Mouse (Mus musculus) heart, embryonic 12.5 days (tissue): ENCODE results near the gene Slc35g1. TPM values are rescaled to one million over a fixed set of nuclear protein-coding genes. Genes with fewer than 3 reads are reported as not detected.
A peak's percentile ranks its signal among the peaks of the same experiment; 100 is the strongest.

ENCODE experiments used
- ATAC-seq: fragments of 200-750 bp; cut with Nextera tagmentation; 2 replicates; pipeline ENCODE4 v1.8.0; 2017; ENCODE audit warnings: moderate TSS enrichment, moderate library complexity; ENCODE audit not compliant: insufficient number of reproducible peaks, low FRiP score
- H3K27ac ChIP-seq: fragments of 300-500 bp; sonication (generic); 2 replicates; pipeline ENCODE4 v1.5.1; 2016; ENCODE audit warnings: mild to moderate bottlenecking, moderate library complexity; ENCODE audit not compliant: poor library complexity, severe bottlenecking
- H3K27me3 ChIP-seq: fragments of 300-500 bp; sonication (generic); replicated peaks from 2 replicates; pipeline ENCODE4 v1.6.1; 2016; ENCODE audit warnings: mild to moderate bottlenecking, moderate library complexity
- H3K36me3 ChIP-seq: fragments of 300-500 bp; sonication (generic); 2 replicates; pipeline ENCODE4 v1.6.1; 2016; ENCODE audit warnings: mild to moderate bottlenecking, moderate library complexity
- H3K4me1 ChIP-seq: fragments of 300-500 bp; sonication (generic); replicated peaks from 2 replicates; pipeline ENCODE4 v1.6.1; 2016; ENCODE audit warnings: mild to moderate bottlenecking
- H3K4me2 ChIP-seq: fragments of 300-500 bp; sonication (generic); 2 replicates; pipeline ENCODE4 v1.6.1; 2016; ENCODE audit warnings: mild to moderate bottlenecking, moderate library complexity
- H3K4me3 ChIP-seq: fragments of 300-500 bp; sonication (generic); 2 replicates; pipeline ENCODE4 v1.5.1; 2016; ENCODE audit warnings: mild to moderate bottlenecking
- H3K9ac ChIP-seq: fragments of 300-500 bp; sonication (generic); 2 replicates; pipeline ENCODE4 v1.6.1; 2016; ENCODE audit warnings: mild to moderate bottlenecking, moderate library complexity
- H3K9me3 ChIP-seq: fragments of 300-500 bp; sonication (generic); replicated peaks from 2 replicates; pipeline ENCODE4 v1.6.1; 2016; ENCODE audit warnings: mild to moderate bottlenecking, moderate library complexity
- WGBS: fragments of 180-500 bp; shearing (Covaris S2); methylation state at CpG from one replicate; pipeline ENCODE4 v1.1.7; 2016; 5-methylcytosine and 5-hydroxymethylcytosine counted together
- polyA plus RNA-seq: library from polyadenylated mRNA; unstranded; fragments of >200 nt; fragmentation: Nextera tagmentation; extraction: Ambion mirVana; gene quantifications from 2 replicates; pipeline ENCODE4 v1.2.1, GENCODE M21; 2016

Gene Slc35g1
- 3.6 and 4.0 TPM in 2 replicates for polyA plus RNA-seq

DNA sequence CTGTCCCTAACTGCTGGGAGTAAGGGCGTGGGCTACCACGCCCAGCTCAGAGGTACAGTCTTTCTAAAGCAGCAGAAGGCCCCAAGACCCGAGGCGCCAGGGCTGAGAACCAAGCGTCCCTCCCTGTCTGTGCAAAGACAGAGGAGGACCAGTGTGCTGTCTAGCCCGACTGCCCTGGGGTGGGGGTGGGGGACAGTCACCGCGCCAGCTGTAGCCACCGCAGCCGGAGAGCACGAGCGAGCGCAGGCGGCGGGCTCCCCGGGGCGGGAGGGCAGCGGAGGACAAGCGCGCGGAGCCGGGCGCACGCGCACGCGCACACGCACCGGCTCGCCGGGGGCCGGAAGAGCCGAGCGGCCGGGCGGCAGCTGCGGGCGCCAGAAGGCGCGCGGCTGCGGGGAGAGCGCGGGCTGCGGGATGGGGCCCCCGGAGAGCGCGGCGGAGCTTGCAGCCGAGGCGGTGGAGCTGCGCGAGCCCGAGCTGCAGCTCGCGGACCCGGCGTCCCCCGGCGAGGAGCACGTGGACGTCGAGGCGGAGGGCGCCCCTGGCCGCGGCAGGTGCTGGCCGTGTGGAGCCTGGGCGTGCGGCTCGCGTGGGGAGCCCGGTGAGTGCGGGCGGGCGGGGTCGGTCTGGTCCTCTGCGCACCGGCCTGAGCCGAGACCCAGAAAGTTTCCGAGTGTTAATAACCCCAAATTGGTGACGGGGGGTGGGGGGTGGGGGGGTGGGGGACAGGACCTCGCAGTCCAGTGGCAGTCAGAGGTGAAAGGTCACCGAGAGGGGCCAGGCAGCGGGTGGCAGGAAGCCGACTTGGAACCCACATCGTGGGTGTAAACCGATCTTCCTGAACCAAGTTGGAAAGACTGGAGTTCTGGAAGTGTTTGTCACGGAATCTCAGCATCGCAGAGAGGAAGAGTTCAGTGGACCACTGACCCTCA lies at the start of gene Slc35g1:
Gene Slc35g1 (plus strand): TSS at position 280 of the 932 bp plus-strand sequence.
- Histone ChIP-seq H3K4me3 (peak within 1 kb of the TSS; percentile 82), H3K4me2 (peak within 1 kb of the TSS; percentile 92), H3K27ac (no peak within 1 kb of the TSS), H3K9ac (peak within 1 kb of the TSS; percentile 79), H3K9me3 (no peaks in the 10 kb centered on the region), H3K4me1 (0 out of 2 replicates have a peak, but pooled peaks cover 2% of the 10 kb centered on the region), H3K27me3 (no peaks in the 10 kb centered on the region), H3K36me3 (no peaks in the 10 kb centered on the region)
- 1% methylated on average over 86 of the region's 90 CpGs for WGBS
- ATAC-seq = peak; percentile 78

DNA sequence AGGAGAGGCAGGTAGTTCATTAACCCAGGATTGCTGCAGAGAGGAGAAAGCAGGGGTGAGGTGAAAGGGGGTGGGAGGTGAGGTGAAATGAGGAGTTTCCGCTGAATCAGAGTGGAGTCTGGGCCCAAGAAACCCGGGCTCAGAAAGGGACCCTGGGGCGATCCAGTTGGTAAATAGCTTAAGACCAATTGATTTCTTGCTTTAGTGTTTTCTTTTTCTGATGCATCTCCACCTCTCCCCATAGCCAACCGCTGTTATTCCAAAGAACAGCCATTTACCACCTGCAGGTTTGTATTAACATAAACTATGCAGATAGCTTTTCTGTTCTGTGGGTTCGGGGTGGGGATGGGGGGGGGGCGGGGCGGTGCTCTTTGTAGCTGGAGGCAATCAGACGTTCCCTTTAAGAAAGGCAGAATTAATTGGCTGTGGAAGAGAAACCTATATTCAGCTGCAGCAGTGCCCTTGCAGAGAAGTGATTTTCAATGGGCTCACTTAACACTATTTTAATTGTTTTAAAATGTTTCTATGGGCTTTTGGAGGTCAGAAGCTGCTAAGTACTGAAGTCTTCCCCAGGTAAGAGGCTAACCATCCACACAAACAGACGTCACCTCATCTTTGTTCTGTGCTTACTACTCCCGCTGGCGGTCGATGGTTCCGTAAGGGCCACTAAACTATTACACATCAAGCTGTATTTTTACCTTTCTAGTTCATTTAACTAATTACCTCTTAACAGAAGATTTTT lies 47.3 kb upstream of the Slc35g1 start:
- H3K36me3 ChIP-seq = no peaks in the 10 kb centered on the region
- no peak overlapping the region for H3K27ac ChIP-seq
- WGBS = 37% methylated on average over 13 of the region's 13 CpGs
- no peaks in the 10 kb centered on the region for H3K27me3 ChIP-seq
- peaks cover 6% of the 10 kb centered on the region for H3K9me3 ChIP-seq
- no peak overlapping the region for H3K4me2 ChIP-seq
- no peak for ATAC-seq
- no peak overlapping the region for H3K9ac ChIP-seq
- H3K4me1 ChIP-seq = no peaks in the 10 kb centered on the region
- H3K4me3 ChIP-seq = no peak overlapping the region

DNA sequence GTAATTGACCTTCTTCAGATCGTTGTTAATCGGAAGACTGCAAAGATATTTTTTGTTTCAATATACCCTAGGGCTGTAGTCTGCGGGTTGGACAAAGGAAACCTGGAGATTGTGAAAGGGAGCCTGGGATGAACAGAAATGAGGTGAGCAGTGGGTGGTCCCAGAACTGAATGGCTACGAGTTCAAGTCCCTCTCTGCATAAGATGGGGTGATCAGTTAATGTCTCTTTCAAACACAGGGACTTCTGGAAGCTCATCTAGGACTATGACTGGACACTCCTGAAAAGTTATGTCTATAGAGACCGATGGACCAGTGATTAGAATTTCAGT lies 46.8 kb upstream of the Slc35g1 start:
- no peak overlapping the region for H3K27ac ChIP-seq
- ATAC-seq = no peak
- H3K9me3 ChIP-seq = peaks cover 6% of the 10 kb centered on the region
- WGBS = 73% methylated on average over 5 of the region's 5 CpGs
- H3K4me1 ChIP-seq = no peaks in the 10 kb centered on the region
- no peak overlapping the region for H3K4me2 ChIP-seq
- no peak overlapping the region for H3K9ac ChIP-seq
- no peak overlapping the region for H3K4me3 ChIP-seq
- H3K36me3 ChIP-seq = no peaks in the 10 kb centered on the region
- no peaks in the 10 kb centered on the region for H3K27me3 ChIP-seq

DNA sequence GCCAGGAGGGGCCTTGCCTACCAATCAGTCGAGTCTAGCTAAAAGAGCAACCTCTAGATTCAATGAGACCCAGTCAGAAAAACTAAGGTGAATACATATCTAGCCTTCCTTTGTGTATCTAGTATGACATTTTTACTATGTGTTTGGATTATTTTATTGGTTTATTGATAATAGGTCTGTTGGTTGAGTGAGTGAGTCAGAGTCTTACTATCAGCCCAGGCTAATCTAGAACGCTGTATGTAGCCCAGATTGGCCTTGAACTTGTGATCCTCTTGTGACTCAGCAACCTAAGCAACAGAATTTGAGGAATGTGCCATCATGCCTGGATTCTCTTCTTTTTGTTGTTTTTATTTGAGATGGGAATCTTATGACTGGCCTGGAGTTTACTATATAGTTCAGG lies 44.6 kb upstream of the Slc35g1 start:
- Histone ChIP-seq H3K9me3 (0 out of 2 replicates have a peak, but pooled peaks cover 2% of the 10 kb centered on the region), H3K27me3 (no peaks in the 10 kb centered on the region), H3K4me1 (no peaks in the 10 kb centered on the region), H3K4me2 (no peak overlapping the region), H3K4me3 (no peak overlapping the region), H3K27ac (no peak overlapping the region), H3K9ac (no peak overlapping the region), H3K36me3 (no peaks in the 10 kb centered on the region)
- no peak for ATAC-seq
- WGBS = 79% methylated on average over 2 of the region's 2 CpGs

DNA sequence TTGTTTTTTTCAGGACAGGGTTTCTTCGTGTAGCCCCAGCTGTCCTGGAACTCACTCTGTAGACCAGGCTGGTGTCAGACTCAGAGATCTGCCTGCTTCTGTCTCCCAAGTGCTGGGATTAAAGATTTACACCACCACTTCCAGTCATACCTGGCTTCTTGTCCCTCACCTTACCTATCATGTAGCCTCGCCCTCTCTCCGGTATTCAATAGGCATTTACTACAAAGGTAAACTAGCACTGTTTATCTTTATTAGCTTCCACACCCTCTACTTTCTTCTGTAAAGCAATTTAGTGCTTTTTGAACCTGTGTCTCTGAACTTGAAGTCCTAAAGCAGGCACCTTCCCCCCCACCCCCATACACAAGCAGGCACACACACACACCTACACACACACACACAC lies 44.1 kb upstream of the Slc35g1 start:
- H3K4me2 ChIP-seq = no peak overlapping the region
- ATAC-seq = no peak
- H3K27me3 ChIP-seq = no peaks in the 10 kb centered on the region
- H3K36me3 ChIP-seq = no peaks in the 10 kb centered on the region
- 78% methylated on average over 3 of the region's 3 CpGs for WGBS
- no peak overlapping the region for H3K27ac ChIP-seq
- H3K4me1 ChIP-seq = no peaks in the 10 kb centered on the region
- H3K9ac ChIP-seq = no peak overlapping the region
- H3K9me3 ChIP-seq = 0 out of 2 replicates have a peak, but pooled peaks cover 2% of the 10 kb centered on the region
- no peak overlapping the region for H3K4me3 ChIP-seq

DNA sequence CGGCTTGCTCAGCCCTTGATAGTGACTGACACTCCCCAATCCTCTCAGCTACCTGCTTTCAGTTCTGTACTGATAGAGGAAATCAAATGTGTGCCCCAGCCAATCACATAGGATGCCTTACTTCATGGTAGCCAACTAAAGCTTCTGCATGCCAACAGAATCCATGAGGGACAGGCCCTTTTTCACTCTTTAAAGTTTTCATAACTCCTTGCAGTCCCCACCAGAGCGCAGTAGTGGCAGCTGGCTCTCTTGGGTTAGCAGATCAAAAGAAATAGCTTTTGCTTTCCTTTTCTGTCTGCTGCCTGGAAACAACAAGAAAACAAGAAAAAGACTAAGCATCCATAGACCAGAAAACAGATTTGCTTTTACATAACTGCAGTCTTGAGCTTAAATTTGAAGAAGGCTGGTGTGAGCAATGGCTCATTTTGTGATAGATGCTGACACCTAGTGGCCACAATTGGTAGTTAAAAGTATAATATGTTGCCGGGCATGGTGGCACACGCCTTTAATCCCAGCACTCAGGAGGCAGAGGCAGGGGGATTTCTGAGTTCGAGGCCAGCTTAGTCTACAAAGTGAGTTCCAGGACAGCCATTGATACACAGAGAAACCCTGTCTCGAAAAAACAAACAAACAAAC lies 43.2 kb upstream of the Slc35g1 start:
- 0 out of 2 replicates have a peak, but pooled peaks cover 2% of the 10 kb centered on the region for H3K9me3 ChIP-seq
- no peak overlapping the region for H3K27ac ChIP-seq
- H3K4me2 ChIP-seq = no peak overlapping the region
- no peak overlapping the region for H3K9ac ChIP-seq
- no peaks in the 10 kb centered on the region for H3K27me3 ChIP-seq
- H3K4me3 ChIP-seq = no peak overlapping the region
- H3K36me3 ChIP-seq = no peaks in the 10 kb centered on the region
- H3K4me1 ChIP-seq = no peaks in the 10 kb centered on the region
- no peak for ATAC-seq
- 36% methylated on average over 6 of the region's 6 CpGs for whole genome bisulfite sequencing

DNA sequence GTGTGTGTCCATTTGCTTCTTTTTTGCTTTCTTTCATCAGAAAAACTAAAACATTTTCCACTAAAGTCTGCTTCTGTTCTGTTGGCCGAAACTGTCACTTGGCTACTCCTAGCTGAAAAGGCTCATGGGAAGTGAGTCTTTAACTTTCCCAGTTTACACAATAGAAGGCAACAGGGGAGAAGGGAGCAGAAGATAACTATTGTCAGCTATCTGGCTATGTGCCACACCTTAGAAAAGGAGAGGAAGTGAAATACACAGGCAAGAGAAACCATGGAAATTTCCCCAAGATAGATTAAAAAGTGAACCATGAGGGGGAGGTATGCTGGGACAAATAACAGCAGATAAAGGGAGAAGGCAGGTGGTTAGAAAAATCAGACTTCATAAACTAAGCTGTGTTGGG lies 41.5 kb upstream of the Slc35g1 start:
- Histone ChIP-seq H3K27ac (no peak overlapping the region), H3K27me3 (no peaks in the 10 kb centered on the region), H3K9ac (no peak overlapping the region), H3K4me2 (no peak overlapping the region), H3K4me3 (no peak overlapping the region), H3K9me3 (0 out of 2 replicates have a peak, but pooled peaks cover 2% of the 10 kb centered on the region), H3K36me3 (no peaks in the 10 kb centered on the region), H3K4me1 (no peaks in the 10 kb centered on the region)
- ATAC-seq = no peak
- WGBS = 67% methylated on average over 1 of the region's 1 CpGs

DNA sequence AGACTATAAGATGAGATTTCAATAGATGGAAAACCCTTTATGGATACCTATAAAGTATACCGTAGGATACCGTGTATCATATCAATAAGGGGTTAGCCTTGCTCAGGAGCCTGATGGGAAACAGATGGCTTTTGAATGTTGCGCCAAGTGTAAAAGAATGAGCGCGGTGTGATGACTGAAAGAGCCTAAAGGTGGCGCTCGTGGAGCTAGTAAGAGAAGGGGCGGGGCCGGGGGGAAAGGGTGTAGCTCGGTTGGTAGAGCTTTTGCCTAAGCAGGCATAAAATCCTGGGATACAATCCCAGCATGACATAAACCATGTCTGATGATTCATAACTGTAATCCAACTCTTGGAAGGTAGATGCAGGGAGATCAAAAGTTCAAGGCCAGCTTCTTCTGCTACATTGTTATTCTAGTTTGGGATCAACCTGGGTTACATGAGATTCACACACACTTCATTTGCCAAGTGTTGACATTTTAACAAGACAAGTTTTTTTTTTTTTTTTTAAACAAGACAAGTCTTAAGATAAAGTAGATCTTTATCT lies 40.9 kb upstream of the Slc35g1 start:
- Histone ChIP-seq H3K36me3 (no peaks in the 10 kb centered on the region), H3K9ac (no peak overlapping the region), H3K27me3 (no peaks in the 10 kb centered on the region), H3K4me3 (no peak overlapping the region), H3K27ac (no peak overlapping the region), H3K4me2 (no peak overlapping the region), H3K4me1 (no peaks in the 10 kb centered on the region), H3K9me3 (0 out of 2 replicates have a peak, but pooled peaks cover 2% of the 10 kb centered on the region)
- ATAC-seq = no peak
- WGBS = 53% methylated on average over 10 of the region's 10 CpGs

DNA sequence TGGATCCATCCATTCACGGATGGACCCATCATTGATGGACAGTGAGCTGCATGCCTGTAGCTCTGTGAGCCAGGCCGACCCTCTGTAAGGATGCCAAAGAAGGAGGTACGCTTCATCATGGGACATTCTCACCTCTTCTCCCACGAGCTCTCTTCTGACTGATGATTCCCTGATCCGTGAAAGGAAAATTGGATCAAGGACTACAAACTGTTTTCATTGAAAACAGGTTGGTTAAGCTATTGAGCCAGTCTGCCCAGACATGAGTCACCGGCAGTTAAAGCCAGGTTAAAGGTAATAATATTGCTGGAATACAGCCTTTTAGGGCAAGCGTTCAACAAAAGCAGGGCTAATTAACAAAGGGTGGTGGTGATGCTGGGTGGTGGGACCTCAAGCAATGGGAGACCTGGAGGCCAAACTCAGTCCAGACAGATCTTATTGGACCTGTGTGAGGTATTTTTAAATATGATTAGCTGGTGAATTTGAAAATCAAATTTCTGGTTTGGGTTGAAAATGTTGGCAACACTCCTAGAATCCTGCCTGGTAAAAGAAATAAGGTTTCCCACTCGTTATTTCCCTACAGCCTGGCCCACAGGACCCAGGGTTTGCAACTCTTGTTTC lies 39.5 kb upstream of the Slc35g1 start:
- no peaks in the 10 kb centered on the region for H3K4me1 ChIP-seq
- no peak overlapping the region for H3K4me2 ChIP-seq
- 0 out of 2 replicates have a peak, but pooled peaks cover 2% of the 10 kb centered on the region for H3K9me3 ChIP-seq
- WGBS = 74% methylated on average over 8 of the region's 8 CpGs
- no peak overlapping the region for H3K9ac ChIP-seq
- no peaks in the 10 kb centered on the region for H3K36me3 ChIP-seq
- H3K27me3 ChIP-seq = no peaks in the 10 kb centered on the region
- H3K4me3 ChIP-seq = no peak overlapping the region
- H3K27ac ChIP-seq = no peak overlapping the region
- no peak for ATAC-seq

DNA sequence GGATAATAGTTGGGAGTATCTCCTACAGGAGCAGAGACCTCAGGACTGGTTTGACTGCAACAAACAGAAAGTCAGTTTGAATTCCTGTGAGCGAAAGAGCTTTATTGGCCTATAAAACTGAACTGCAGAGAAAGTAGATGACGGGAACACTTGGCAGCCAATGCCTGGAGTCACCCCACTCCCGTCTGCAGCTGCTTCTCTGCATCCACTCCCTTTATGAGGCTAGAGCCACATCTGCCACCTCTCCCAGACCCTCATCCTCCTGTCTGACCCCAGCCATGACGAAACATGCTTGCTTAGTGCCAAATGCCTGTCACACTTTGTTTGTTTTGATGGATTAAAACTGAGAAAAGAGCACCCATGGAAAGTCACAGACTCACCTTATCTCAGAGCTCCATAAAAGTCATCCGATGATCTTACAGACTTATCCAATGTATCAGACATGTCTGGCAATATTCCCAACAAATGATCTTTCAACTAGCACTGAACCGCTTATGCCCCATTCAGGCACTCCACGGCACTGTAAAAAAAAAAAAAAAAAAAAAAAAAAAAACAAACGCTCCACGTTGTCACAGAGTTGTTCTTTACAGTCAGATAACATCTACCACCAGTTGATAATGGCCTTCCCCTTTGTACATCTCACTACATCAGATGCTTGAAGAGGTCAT lies 37.7 kb upstream of the Slc35g1 start:
- 0 out of 2 replicates have a peak, but pooled peaks cover 2% of the 10 kb centered on the region for H3K9me3 ChIP-seq
- 64% methylated on average over 9 of the region's 9 CpGs for WGBS
- H3K9ac ChIP-seq = no peak overlapping the region
- H3K4me2 ChIP-seq = no peak overlapping the region
- no peak overlapping the region for H3K27ac ChIP-seq
- H3K36me3 ChIP-seq = no peaks in the 10 kb centered on the region
- H3K27me3 ChIP-seq = no peaks in the 10 kb centered on the region
- H3K4me3 ChIP-seq = no peak overlapping the region
- no peaks in the 10 kb centered on the region for H3K4me1 ChIP-seq
- ATAC-seq = no peak
